Mouse (Mus musculus) cerebellum, adult 11 months (tissue): Measurements from ENCODE around the gene Ttc41.

Experiments
- DNase-seq: peaks from one replicate; pipeline ENCODE4 v3.0.0; 2022

Ttc41 gene

GRCm38 (mm10) chr10:86786083-86786482, 80.5 kb downstream of the Ttc41 start:
- DNase-seq: no peak

- DNase-seq: no peak
Measured at GRCm38 (mm10) chr10:86788193-86788592, 82.6 kb downstream of the Ttc41 start.

GRCm38 (mm10) chr10:86789146-86789672, 83.6 kb downstream of the Ttc41 start:
- no peak for DNase-seq

- DNase-seq: no peak
Measured at GRCm38 (mm10) chr10:86791507-86792184, 86.0 kb downstream of the Ttc41 start.

GRCm38 (mm10) chr10:86793509-86793951, 87.9 kb downstream of the Ttc41 start:
- no peak for DNase-seq

- no peak for DNase-seq
Measured at GRCm38 (mm10) chr10:86794196-86794595, 88.6 kb downstream of the Ttc41 start.

- no peak for DNase-seq
Measured at GRCm38 (mm10) chr10:86794794-86795535, 89.4 kb downstream of the Ttc41 start.

GRCm38 (mm10) chr10:86796073-86796741, 90.6 kb downstream of the Ttc41 start:
- no peak for DNase-seq

- DNase-seq: no peak
Measured at GRCm38 (mm10) chr10:86807362-86807761, 101.8 kb downstream of the Ttc41 start.

- DNase-seq: no peak
Measured at GRCm38 (mm10) chr10:86808013-86808758, 102.6 kb downstream of the Ttc41 start.

GRCm38 (mm10) chr10:86810000-86810399, 104.4 kb downstream of the Ttc41 start:
- no peak for DNase-seq

GRCm38 (mm10) chr10:86810612-86811011, 105.0 kb downstream of the Ttc41 start:
- no peak for DNase-seq

- DNase-seq: no peak
Measured at GRCm38 (mm10) chr10:86814292-86815131, 108.9 kb downstream of the Ttc41 start.

- no peak for DNase-seq
Measured at GRCm38 (mm10) chr10:86815133-86815532, 109.5 kb downstream of the Ttc41 start.

GRCm38 (mm10) chr10:86819649-86820165, 114.1 kb downstream of the Ttc41 start:
- no peak for DNase-seq

- DNase-seq: no peak
Measured at GRCm38 (mm10) chr10:86821014-86821413, 115.4 kb downstream of the Ttc41 start.

GRCm38 (mm10) chr10:86824093-86824492, 118.5 kb downstream of the Ttc41 start:
- no peak for DNase-seq

- no peak for DNase-seq
Measured at GRCm38 (mm10) chr10:86824871-86825270, 119.3 kb downstream of the Ttc41 start.

GRCm38 (mm10) chr10:86825871-86826522, 120.4 kb downstream of the Ttc41 start:
- DNase-seq: peak; percentile 68
